Mouse (Mus musculus) stomach, postnatal 0 days (tissue): ENCODE measurements around the gene Adam33. TPM values are rescaled to one million over a fixed set of nuclear protein-coding genes. Genes with fewer than 3 reads are reported as not detected.
A peak's percentile ranks its signal among the peaks of the same experiment; 100 is the strongest.

Source experiments
- ATAC-seq: fragments of 200-750 bp; cut with Nextera tagmentation; 2 replicates; pipeline ENCODE4 v1.8.0; 2017; ENCODE audit not compliant: low FRiP score, low TSS enrichment
- DNase-seq: peaks from one replicate; pipeline ENCODE4 v3.0.0-alpha.2; 2016; ENCODE audit warnings: low spot score
- H3K27ac ChIP-seq: fragments of 300-500 bp; sonication (generic); replicated peaks from 2 replicates; pipeline ENCODE4 v1.5.1; 2014; ENCODE audit warnings: mild to moderate bottlenecking, control low read depth
- H3K27me3 ChIP-seq: fragments of 300-500 bp; sonication (generic); 2 replicates; pipeline ENCODE4 v1.6.1; 2014; ENCODE audit warnings: low read length; ENCODE audit not compliant: control insufficient read depth, insufficient read depth
- H3K36me3 ChIP-seq: fragments of 300-500 bp; sonication (generic); 2 replicates; pipeline ENCODE4 v1.6.1; 2014; ENCODE audit warnings: low read length, mixed read lengths; ENCODE audit not compliant: control insufficient read depth, insufficient read depth
- H3K4me1 ChIP-seq: fragments of 300-500 bp; sonication (generic); replicated peaks from 2 replicates; pipeline ENCODE4 v1.6.1; 2014; ENCODE audit warnings: antibody characterized with exemption; ENCODE audit not compliant: control insufficient read depth, insufficient read depth
- H3K4me2 ChIP-seq: fragments of 300-500 bp; sonication (generic); replicated peaks from 2 replicates; pipeline ENCODE4 v1.6.1; 2014; ENCODE audit warnings: low read depth, mild to moderate bottlenecking, control low read depth, moderate library complexity
- H3K4me3 ChIP-seq: fragments of 300-500 bp; sonication (generic); 2 replicates; pipeline ENCODE4 v1.5.1; 2014; ENCODE audit warnings: low read depth, low read length, control low read depth
- H3K9ac ChIP-seq: fragments of 300-500 bp; sonication (generic); 2 replicates; pipeline ENCODE4 v1.6.1; 2014; ENCODE audit warnings: mild to moderate bottlenecking, low read length, control low read depth, mixed read lengths
- H3K9me3 ChIP-seq: fragments of 300-500 bp; sonication (generic); 2 replicates; pipeline ENCODE4 v1.6.1; 2016; ENCODE audit warnings: low read length; ENCODE audit not compliant: control insufficient read depth
- CTCF ChIP-seq: IDR thresholded peaks from 2 replicates; pipeline ENCODE4 v1.5.1; 2016; ENCODE audit warnings: antibody characterized with exemption, low read depth, mild to moderate bottlenecking, moderate library complexity
- EP300 ChIP-seq: optimal IDR thresholded peaks from 2 replicates; pipeline ENCODE3; 2016; ENCODE audit warnings: antibody characterized with exemption
- WGBS: fragments of 180-500 bp; shearing (Covaris S2); extraction: QIAGEN DNeasy Blood & Tissue Kit; methylation state at CpG from one replicate; pipeline ENCODE4 v1.1.7; 2014; 5-methylcytosine and 5-hydroxymethylcytosine counted together
- polyA plus RNA-seq: library from polyadenylated mRNA; unstranded; fragments of >200 nt; fragmentation: Nextera tagmentation; extraction: Ambion mirVana; gene quantifications from 2 replicates; pipeline ENCODE4 v1.2.1, GENCODE M21; 2015

Adam33 gene
- polyA plus RNA-seq, 1 experiment from 2014 or later: 8.2 TPM

DNA sequence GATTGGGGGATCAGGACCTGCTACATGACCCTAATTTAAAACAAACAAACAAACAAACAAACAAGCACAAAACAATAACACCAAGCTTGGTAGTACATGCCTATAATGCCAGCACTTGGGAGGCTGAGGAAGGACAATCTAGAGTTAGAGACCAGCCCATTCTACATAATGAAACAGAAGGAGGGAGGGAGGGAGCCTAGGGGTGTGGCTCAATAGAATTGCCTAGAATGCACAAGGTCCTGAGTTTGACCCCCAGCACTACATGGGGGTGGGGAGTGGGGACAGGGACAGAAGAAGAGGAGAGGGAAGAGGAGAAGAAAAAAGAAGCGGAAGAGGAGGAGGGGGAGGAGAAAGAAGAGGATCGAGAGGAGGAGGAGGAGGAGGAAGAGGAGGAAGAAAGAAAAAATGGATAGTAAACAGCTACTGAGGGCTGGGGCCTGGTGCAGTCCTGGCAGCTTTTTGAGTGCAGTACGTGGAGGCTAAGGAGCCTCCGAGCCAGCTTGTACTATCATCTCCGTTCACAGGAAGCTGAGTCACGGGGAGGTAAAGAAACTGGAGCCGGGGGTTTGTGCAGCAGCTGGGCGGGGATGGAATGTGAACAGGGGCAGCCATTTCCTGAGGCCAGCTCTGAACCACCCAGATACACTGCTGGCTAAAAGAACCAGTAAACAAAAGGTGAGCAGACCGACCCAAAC, 32.6 kb upstream of the Adam33 start:
- no peak for TF ChIP-seq CTCF
- TF ChIP-seq EP300: no peak
- Histone ChIP-seq H3K36me3 (no peaks in the 10 kb centered on the region), H3K9me3 (no peaks in the 10 kb centered on the region), H3K4me2 (peak overlapping the region; percentile 29; the same call in 1 of the 2 replicates), H3K9ac (peak overlapping the region; percentile 27; the same call in 1 of the 2 replicates), H3K27me3 (no peaks in the 10 kb centered on the region), H3K4me1 (0 out of 2 replicates have a peak, but pooled peaks cover 4% of the 10 kb centered on the region), H3K4me3 (no peak overlapping the region), H3K27ac (peak overlapping the region; percentile 79)
- DNase-seq (peak; percentile 71), ATAC-seq (peak; percentile 88)
- WGBS: 4% methylated on average over 9 of the region's 9 CpGs

DNA sequence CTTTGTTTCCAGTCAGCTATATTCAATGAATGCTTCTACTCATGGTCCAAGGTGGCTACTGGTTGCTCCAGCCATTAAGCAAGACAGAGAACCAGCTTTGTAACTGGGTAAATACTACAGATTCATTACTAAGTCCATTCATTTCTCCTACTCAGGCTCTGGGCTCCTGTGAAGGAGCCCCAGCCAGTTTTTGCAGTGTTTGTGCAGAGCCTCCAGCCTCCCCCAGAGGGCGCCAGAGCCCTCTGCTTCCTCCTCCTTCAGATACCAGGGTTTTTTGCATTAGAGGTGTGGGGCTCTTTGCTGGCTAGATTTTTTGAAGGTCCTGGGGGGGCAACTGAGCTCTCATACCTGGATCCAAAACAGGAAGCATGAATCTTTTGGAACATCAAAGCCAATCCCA, 31.2 kb upstream of the Adam33 start:
- Histone ChIP-seq H3K27me3 (no peaks in the 10 kb centered on the region), H3K4me2 (no peak overlapping the region), H3K9me3 (no peaks in the 10 kb centered on the region), H3K27ac (no peak overlapping the region), H3K4me1 (0 out of 2 replicates have a peak, but pooled peaks cover 4% of the 10 kb centered on the region), H3K9ac (no peak overlapping the region), H3K36me3 (no peaks in the 10 kb centered on the region), H3K4me3 (no peak overlapping the region)
- WGBS: 0% methylated on average over 1 of the region's 1 CpGs
- DNase-seq (peak; percentile 83), ATAC-seq (peak; percentile 44; the same call in 1 of the 2 replicates)
- no peak for TF ChIP-seq EP300
- TF ChIP-seq CTCF: peak; percentile 95

DNA sequence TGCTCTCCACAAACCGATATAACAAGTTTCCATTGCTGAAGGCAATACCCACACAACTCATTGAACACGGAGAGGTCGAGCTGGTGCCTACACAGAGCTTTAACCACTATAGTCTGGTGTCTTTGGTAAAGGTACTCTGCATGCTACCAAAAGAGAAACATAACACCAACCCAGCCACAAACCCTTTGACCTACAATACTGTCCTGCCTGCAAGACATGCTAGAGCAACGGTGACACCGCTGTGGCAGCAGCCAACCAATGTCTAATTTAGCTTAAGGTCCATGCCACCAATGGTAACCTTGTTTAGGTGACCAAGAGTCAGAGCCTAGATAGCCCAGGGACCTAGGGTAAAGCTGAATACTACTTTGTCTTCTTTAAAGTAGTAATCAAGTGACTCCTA, 30.0 kb upstream of the Adam33 start:
- Histone ChIP-seq H3K9ac (no peak overlapping the region), H3K36me3 (no peaks in the 10 kb centered on the region), H3K4me2 (no peak overlapping the region), H3K4me1 (0 out of 2 replicates have a peak, but pooled peaks cover 4% of the 10 kb centered on the region), H3K4me3 (no peak overlapping the region), H3K27ac (no peak overlapping the region), H3K9me3 (no peaks in the 10 kb centered on the region), H3K27me3 (no peaks in the 10 kb centered on the region)
- WGBS: 90% methylated on average over 5 of the region's 5 CpGs
- TF ChIP-seq EP300 (no peak), CTCF (no peak)
- ATAC-seq (no peak), DNase-seq (no peak)

DNA sequence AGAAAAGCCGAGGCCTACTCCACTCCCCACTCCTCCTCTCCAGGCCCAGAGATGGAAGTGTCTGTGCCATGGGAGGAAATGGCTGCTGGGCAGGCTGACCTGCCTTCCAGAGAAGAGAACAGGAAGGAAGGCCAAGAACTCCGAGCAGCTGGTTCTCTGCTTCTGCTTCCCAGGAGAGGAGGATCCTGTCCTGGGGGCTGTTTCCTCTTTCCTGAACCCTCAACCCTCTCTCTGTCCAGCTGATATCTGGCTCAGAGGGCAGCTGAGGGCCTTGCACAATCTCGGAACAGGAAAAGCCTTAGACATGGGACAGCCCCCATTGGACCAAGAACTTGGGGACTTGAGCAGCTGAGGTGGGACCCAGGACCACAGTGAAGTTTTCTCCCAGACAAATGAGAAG, 27.2 kb upstream of the Adam33 start:
- no peak overlapping the region for H3K4me2 ChIP-seq
- no peak for DNase-seq
- no peak overlapping the region for H3K4me3 ChIP-seq
- no peaks in the 10 kb centered on the region for H3K4me1 ChIP-seq
- no peaks in the 10 kb centered on the region for H3K36me3 ChIP-seq
- H3K9me3 ChIP-seq: no peaks in the 10 kb centered on the region
- WGBS: 61% methylated on average over 3 of the region's 3 CpGs
- no peak for TF ChIP-seq EP300
- TF ChIP-seq CTCF: no peak
- H3K27ac ChIP-seq: no peak overlapping the region
- peak; percentile 48; the same call in 1 of the 2 replicates for ATAC-seq
- H3K27me3 ChIP-seq: no peaks in the 10 kb centered on the region
- no peak overlapping the region for H3K9ac ChIP-seq

DNA sequence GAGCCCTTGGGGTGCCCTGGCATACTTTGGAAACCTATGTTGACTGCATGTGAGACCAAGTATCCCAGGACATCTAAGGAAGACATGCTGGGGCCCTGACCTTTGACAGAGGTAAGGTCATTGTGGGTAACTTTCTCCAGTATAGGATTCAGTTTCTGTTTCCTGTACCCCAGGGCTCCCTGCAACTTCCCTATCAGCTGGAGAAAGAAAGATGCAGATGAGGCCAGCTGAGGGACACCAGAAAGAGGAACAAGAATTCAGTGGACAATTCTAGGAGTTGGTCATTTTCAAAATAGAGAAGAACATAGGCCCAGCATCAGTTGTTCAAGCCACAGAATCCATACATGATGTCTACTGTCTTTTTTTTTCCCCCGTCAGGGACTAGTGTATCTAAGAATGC, 26.0 kb upstream of the Adam33 start:
- Histone ChIP-seq H3K4me1 (no peaks in the 10 kb centered on the region), H3K4me2 (no peak overlapping the region), H3K4me3 (no peak overlapping the region), H3K27me3 (no peaks in the 10 kb centered on the region), H3K27ac (no peak overlapping the region), H3K9ac (no peak overlapping the region), H3K36me3 (no peaks in the 10 kb centered on the region), H3K9me3 (no peaks in the 10 kb centered on the region)
- no peak for ATAC-seq
- WGBS: 88% methylated on average over 1 of the region's 1 CpGs
- no peak for DNase-seq
- no peak for TF ChIP-seq EP300
- no peak for TF ChIP-seq CTCF

DNA sequence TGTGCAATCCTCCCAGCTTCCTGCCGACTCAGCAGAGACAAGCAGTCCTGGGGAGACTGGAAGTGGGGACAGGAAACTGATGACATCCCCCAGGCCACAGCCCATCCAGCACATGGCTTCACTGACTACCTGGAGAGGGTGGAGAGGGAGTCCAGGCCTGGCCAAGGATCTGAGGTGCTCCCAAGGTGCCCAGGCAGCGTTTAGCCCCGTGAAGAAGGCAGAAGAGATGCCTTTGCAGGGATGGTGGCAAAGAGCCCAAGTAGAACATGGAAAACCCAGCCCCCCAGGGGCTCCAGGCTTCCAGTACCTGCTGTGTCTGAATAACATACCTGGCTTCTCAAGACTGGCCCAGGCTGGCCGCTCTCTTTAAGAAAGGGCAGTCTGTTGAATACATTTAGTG, 25.0 kb upstream of the Adam33 start:
- no peaks in the 10 kb centered on the region for H3K36me3 ChIP-seq
- no peak overlapping the region for H3K4me3 ChIP-seq
- 74% methylated on average over 4 of the region's 4 CpGs for WGBS
- no peaks in the 10 kb centered on the region for H3K4me1 ChIP-seq
- TF ChIP-seq EP300: no peak
- TF ChIP-seq CTCF: no peak
- no peaks in the 10 kb centered on the region for H3K9me3 ChIP-seq
- ATAC-seq: no peak
- no peaks in the 10 kb centered on the region for H3K27me3 ChIP-seq
- no peak overlapping the region for H3K9ac ChIP-seq
- no peak overlapping the region for H3K27ac ChIP-seq
- H3K4me2 ChIP-seq: no peak overlapping the region
- DNase-seq: no peak
